Mouse (Mus musculus): ENCODE data around the gene Peli3.

- TF ChIP-seq CTCF (conservative IDR thresholded peaks at IDR 0.05; ENCODE audit: low read length), result no peak
- TF ChIP-seq POU5F1 (IDR thresholded peaks at IDR 0.05; ENCODE audit: borderline replicate concordance, low read length), result no peak
Measured at GRCm38 (mm10) chr19:4909376-4909775, 33.6 kb downstream of the Peli3 start.
